Mouse (Mus musculus) forebrain, embryonic 12.5 days (tissue): Measurements from ENCODE around the gene Tbcd. TPM values are rescaled to one million over a fixed set of nuclear protein-coding genes. Genes with fewer than 3 reads are reported as not detected.

ENCODE experiments used
- ATAC-seq: fragments of 200-750 bp; cut with Nextera tagmentation; 2 replicates; pipeline ENCODE4 v1.8.0; 2017; ENCODE audit warnings: moderate TSS enrichment; ENCODE audit not compliant: low FRiP score
- H3K27ac ChIP-seq: fragments of 300-500 bp; sonication (generic); 2 replicates; pipeline ENCODE4 v1.5.1; 2016; ENCODE audit warnings: mild to moderate bottlenecking
- H3K27me3 ChIP-seq: fragments of 300-500 bp; sonication (generic); 2 replicates; pipeline ENCODE4 v1.6.1; 2016; ENCODE audit warnings: mild to moderate bottlenecking
- H3K36me3 ChIP-seq: fragments of 300-500 bp; sonication (generic); replicated peaks from 2 replicates; pipeline ENCODE4 v1.6.1; 2016; ENCODE audit warnings: mild to moderate bottlenecking
- H3K4me1 ChIP-seq: fragments of 300-500 bp; sonication (generic); 2 replicates; pipeline ENCODE4 v1.6.1; 2016
- H3K4me2 ChIP-seq: fragments of 300-500 bp; sonication (generic); 2 replicates; pipeline ENCODE4 v1.6.1; 2016; ENCODE audit warnings: mild to moderate bottlenecking, moderate library complexity
- H3K4me3 ChIP-seq: fragments of 300-500 bp; sonication (generic); replicated peaks from 2 replicates; pipeline ENCODE4 v1.5.1; 2016; ENCODE audit warnings: mild to moderate bottlenecking
- H3K9ac ChIP-seq: fragments of 300-500 bp; sonication (generic); 2 replicates; pipeline ENCODE4 v1.6.1; 2016; ENCODE audit warnings: mild to moderate bottlenecking
- H3K9me3 ChIP-seq: fragments of 300-500 bp; sonication (generic); 2 replicates; pipeline ENCODE4 v1.6.1; 2016
- WGBS: fragments of 180-500 bp; shearing (Covaris S2); methylation state at CpG from one replicate; pipeline ENCODE4 v1.1.7; 2016; 5-methylcytosine and 5-hydroxymethylcytosine counted together
- polyA plus RNA-seq: library from polyadenylated mRNA; unstranded; fragments of >200 nt; fragmentation: Nextera tagmentation; extraction: Ambion mirVana; gene quantifications from 2 replicates; pipeline ENCODE4 v1.2.1, GENCODE M21; 2016

Gene Tbcd
- polyA plus RNA-seq, 1 experiment from 2014 or later: 56.0 TPM

DNA sequence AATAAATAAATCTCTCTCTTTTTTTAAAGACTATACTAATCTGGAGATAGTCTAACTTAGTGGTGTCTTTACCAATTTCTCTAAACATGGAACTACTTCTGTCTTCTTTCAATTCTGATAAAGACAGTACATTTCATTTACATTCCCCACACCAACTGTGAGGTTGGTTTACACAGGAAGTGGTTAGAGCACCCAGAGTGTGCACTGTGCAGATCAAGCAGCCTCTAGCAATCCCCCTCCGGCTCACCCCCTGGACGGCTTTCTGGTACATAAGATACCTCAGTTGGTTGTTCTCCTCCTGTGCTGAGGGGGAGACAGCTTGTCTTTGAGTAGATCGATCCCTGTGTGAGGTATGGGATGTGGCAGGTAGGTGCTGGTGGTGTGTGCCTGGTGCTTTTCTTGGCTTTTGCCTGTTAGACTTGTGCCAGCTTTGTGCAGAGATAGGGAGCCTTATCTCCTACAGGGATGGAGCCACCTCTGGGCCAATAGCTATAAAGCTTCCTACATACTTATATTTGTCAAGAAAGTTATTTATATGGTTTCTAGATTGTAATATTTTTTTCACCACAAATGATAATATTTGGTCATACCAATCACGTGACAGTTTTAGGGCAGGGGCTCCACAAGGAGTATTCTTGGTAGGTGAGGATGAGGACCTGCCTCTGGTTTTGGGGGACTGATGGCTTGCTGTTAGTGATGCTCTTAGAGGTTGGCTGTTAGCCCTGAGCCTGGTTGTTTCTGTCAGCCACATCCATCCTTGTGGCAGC, 108.0 kb downstream of the Tbcd start:
- Histone ChIP-seq H3K27me3 (no peaks in the 10 kb centered on the region), H3K4me2 (no peak overlapping the region), H3K27ac (no peak overlapping the region), H3K36me3 (peaks cover 13% of the 10 kb centered on the region), H3K9me3 (no peaks in the 10 kb centered on the region), H3K9ac (no peak overlapping the region), H3K4me3 (no peak overlapping the region), H3K4me1 (no peaks in the 10 kb centered on the region)
- no peak for ATAC-seq
- 94% methylated on average over 4 of the region's 4 CpGs for WGBS

- no peak for ATAC-seq
- WGBS: 83% methylated on average over 7 of the region's 7 CpGs
Measured at GRCm38 (mm10) chr11:121560294-121560663, 108.5 kb downstream of the Tbcd start.

DNA sequence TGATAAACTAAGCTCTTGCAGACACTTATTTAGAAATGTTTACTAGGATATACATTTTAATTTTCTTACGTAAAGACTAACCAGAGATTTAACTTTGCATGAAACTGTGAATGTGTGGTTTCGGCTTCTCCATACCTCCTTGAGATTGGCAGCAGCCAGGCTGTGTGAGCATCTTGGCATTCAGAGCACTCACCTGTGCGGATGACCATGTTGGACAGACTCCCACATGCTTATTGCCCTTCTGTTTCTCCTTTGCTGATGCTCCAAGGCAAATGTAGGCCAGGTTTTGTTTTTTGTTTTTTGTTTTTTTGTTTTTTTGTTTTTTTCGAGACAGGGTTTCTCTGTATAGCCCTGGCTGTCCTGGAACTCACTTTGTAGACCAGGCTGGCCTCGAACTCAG, 111.6 kb downstream of the Tbcd start:
- WGBS: 94% methylated on average over 5 of the region's 5 CpGs
- Histone ChIP-seq H3K4me2 (no peak overlapping the region), H3K4me1 (no peaks in the 10 kb centered on the region), H3K4me3 (no peak overlapping the region), H3K9ac (no peak overlapping the region), H3K27ac (no peak overlapping the region), H3K36me3 (peaks cover 11% of the 10 kb centered on the region; the same call in 1 of the 2 replicates), H3K9me3 (no peaks in the 10 kb centered on the region), H3K27me3 (no peaks in the 10 kb centered on the region)
- ATAC-seq: no peak

More at GRCm38 (mm10) chr11:121560294-121560663, 108.5 kb downstream of the Tbcd start:
- no peaks in the 10 kb centered on the region for H3K9me3 ChIP-seq
- no peaks in the 10 kb centered on the region for H3K27me3 ChIP-seq
- no peak overlapping the region for H3K4me3 ChIP-seq
- peaks cover 16% of the 10 kb centered on the region for H3K36me3 ChIP-seq
- no peak overlapping the region for H3K9ac ChIP-seq
- H3K4me2 ChIP-seq: no peak overlapping the region
- H3K27ac ChIP-seq: no peak overlapping the region
- no peaks in the 10 kb centered on the region for H3K4me1 ChIP-seq

- Histone ChIP-seq H3K27ac (no peak overlapping the region), H3K4me3 (no peak overlapping the region), H3K27me3 (no peaks in the 10 kb centered on the region), H3K4me2 (no peak overlapping the region), H3K9me3 (no peaks in the 10 kb centered on the region), H3K4me1 (no peaks in the 10 kb centered on the region), H3K36me3 (peaks cover 11% of the 10 kb centered on the region; the same call in 1 of the 2 replicates), H3K9ac (no peak overlapping the region)
- 93% methylated on average over 4 of the region's 4 CpGs for WGBS
- no peak for ATAC-seq
Measured at GRCm38 (mm10) chr11:121564265-121564664, 112.5 kb downstream of the Tbcd start.

GRCm38 (mm10) chr11:121581856-121582255, 130.1 kb downstream of the Tbcd start:
- no peak overlapping the region for H3K4me3 ChIP-seq
- H3K9ac ChIP-seq: no peak overlapping the region
- H3K9me3 ChIP-seq: no peaks in the 10 kb centered on the region
- H3K4me2 ChIP-seq: no peak overlapping the region
- no peak overlapping the region for H3K27ac ChIP-seq
- ATAC-seq: no peak
- H3K36me3 ChIP-seq: peaks cover 16% of the 10 kb centered on the region
- no peaks in the 10 kb centered on the region for H3K4me1 ChIP-seq
- H3K27me3 ChIP-seq: no peaks in the 10 kb centered on the region

DNA sequence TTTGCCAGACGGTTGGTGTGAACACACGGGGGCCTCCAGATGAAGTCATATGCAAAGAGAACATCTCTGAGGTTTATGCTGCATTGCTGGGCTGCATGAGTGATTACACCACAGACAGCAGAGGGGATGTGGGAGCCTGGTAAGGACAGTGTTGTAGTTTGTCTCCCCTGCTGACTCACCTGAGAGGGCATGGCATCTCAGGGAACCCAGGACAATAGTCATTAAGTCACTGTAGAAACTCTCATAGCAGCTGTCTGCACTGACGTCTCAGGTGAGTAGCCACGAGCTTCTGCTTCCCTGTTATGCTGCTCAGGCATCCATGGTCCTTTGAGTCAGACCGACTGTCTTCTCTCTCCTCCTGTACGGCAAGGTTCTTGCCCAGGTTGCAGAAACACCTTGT, 145.5 kb downstream of the Tbcd start:
- H3K4me2 ChIP-seq: no peak overlapping the region
- H3K9ac ChIP-seq: no peak overlapping the region
- H3K4me1 ChIP-seq: no peaks in the 10 kb centered on the region; the same call in 1 of the 2 replicates
- H3K36me3 ChIP-seq: peaks cover 58% of the 10 kb centered on the region
- H3K27ac ChIP-seq: no peak overlapping the region
- no peak overlapping the region for H3K4me3 ChIP-seq
- no peaks in the 10 kb centered on the region for H3K27me3 ChIP-seq
- WGBS: 88% methylated on average over 6 of the region's 6 CpGs
- H3K9me3 ChIP-seq: no peaks in the 10 kb centered on the region
- ATAC-seq: no peak

- Histone ChIP-seq H3K27ac (no peak overlapping the region), H3K4me1 (no peaks in the 10 kb centered on the region; the same call in 1 of the 2 replicates), H3K27me3 (no peaks in the 10 kb centered on the region), H3K36me3 (peaks cover 71% of the 10 kb centered on the region), H3K4me3 (no peak overlapping the region), H3K9me3 (no peaks in the 10 kb centered on the region), H3K9ac (no peak overlapping the region), H3K4me2 (no peak overlapping the region)
- 83% methylated on average over 3 of the region's 3 CpGs for WGBS
- ATAC-seq: no peak
Measured at GRCm38 (mm10) chr11:121601422-121601821, 149.7 kb downstream of the Tbcd start.

GRCm38 (mm10) chr11:121605604-121606003, 153.9 kb downstream of the Tbcd start:
- no peak overlapping the region for H3K9ac ChIP-seq
- H3K4me3 ChIP-seq: no peak overlapping the region
- H3K27me3 ChIP-seq: no peaks in the 10 kb centered on the region
- no peaks in the 10 kb centered on the region for H3K4me1 ChIP-seq
- no peak for ATAC-seq
- no peak overlapping the region for H3K27ac ChIP-seq
- H3K4me2 ChIP-seq: no peak overlapping the region
- H3K9me3 ChIP-seq: no peaks in the 10 kb centered on the region
- H3K36me3 ChIP-seq: peaks cover 75% of the 10 kb centered on the region
- 92% methylated on average over 6 of the region's 6 CpGs for WGBS

DNA sequence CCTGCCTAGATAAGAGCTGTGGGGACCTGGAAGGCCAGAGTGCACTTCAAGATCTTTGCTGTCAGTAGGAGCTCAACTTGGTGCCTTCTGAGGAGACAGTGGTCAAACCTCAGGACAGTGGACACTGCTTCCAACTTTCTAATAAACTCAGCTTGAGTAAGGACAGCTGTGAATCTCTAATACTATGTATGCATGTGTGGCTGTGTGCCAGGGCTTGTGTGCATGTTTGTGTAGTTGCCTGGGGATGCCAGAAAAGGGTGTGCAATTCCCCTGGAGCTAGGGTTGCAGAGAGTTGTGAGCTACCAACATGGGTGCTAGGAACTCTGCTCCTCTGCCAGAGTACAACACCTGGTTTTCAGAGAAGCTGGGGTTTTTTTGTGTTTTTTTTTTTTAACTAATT, 159.2 kb downstream of the Tbcd start:
- H3K36me3 ChIP-seq: peaks cover 63% of the 10 kb centered on the region

DNA sequence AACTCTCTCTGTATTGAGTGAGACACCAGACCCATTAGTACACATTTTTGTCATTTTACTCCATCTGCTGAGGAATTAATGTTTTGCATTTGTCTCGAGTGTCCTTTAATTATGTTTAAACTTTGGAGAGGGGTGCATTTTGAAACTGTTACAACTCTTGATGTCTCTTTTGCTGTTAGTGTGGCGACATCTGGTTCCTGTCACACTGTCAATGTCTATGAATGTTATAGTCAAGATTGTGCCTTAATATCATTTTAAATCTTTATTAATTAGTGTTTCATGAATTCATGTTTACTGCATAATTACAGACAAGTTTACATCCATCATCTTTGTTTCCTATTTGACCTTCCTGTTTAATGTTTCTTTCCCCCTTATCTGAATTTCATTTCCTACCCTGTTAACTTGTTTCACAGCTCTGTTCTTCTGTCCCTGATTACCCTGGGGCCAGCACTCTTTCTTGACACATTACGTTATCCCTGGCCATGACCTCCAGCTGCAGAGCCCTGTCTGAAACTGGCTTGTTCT, 164.3 kb downstream of the Tbcd start:
- Histone ChIP-seq H3K27ac (no peak overlapping the region), H3K4me1 (no peaks in the 10 kb centered on the region), H3K4me3 (no peak overlapping the region), H3K36me3 (peaks cover 68% of the 10 kb centered on the region), H3K4me2 (no peak overlapping the region), H3K27me3 (no peaks in the 10 kb centered on the region), H3K9me3 (no peaks in the 10 kb centered on the region), H3K9ac (no peak overlapping the region)
- no peak for ATAC-seq
- WGBS: 87% methylated on average over 3 of the region's 3 CpGs

More for the DNA sequence above, 159.2 kb downstream of the Tbcd start:
- no peak overlapping the region for H3K27ac ChIP-seq
- no peaks in the 10 kb centered on the region for H3K4me1 ChIP-seq
- no peaks in the 10 kb centered on the region for H3K9me3 ChIP-seq
- no peak overlapping the region for H3K9ac ChIP-seq
- no peak overlapping the region for H3K4me3 ChIP-seq
- no peak for ATAC-seq
- H3K27me3 ChIP-seq: no peaks in the 10 kb centered on the region
- no peak overlapping the region for H3K4me2 ChIP-seq

- Histone ChIP-seq H3K4me2 (no peak overlapping the region), H3K9ac (no peak overlapping the region), H3K4me1 (no peaks in the 10 kb centered on the region), H3K27me3 (no peaks in the 10 kb centered on the region), H3K4me3 (no peak overlapping the region), H3K9me3 (no peaks in the 10 kb centered on the region), H3K36me3 (peaks cover 65% of the 10 kb centered on the region), H3K27ac (no peak overlapping the region)
- no peak for ATAC-seq
Measured at GRCm38 (mm10) chr11:121616501-121616900, 164.8 kb downstream of the Tbcd start.

GRCm38 (mm10) chr11:121617371-121617770, 165.6 kb downstream of the Tbcd start:
- no peak overlapping the region for H3K27ac ChIP-seq
- no peak for ATAC-seq
- no peak overlapping the region for H3K9ac ChIP-seq
- peaks cover 71% of the 10 kb centered on the region for H3K36me3 ChIP-seq
- H3K9me3 ChIP-seq: no peaks in the 10 kb centered on the region
- no peaks in the 10 kb centered on the region for H3K4me1 ChIP-seq
- H3K27me3 ChIP-seq: no peaks in the 10 kb centered on the region
- 89% methylated on average over 1 of the region's 1 CpGs for WGBS
- H3K4me2 ChIP-seq: no peak overlapping the region
- H3K4me3 ChIP-seq: no peak overlapping the region

GRCm38 (mm10) chr11:121625007-121625406, 173.3 kb downstream of the Tbcd start:
- Histone ChIP-seq H3K36me3 (peaks cover 30% of the 10 kb centered on the region), H3K9me3 (no peaks in the 10 kb centered on the region), H3K4me2 (no peak overlapping the region), H3K27me3 (no peaks in the 10 kb centered on the region), H3K27ac (no peak overlapping the region), H3K4me1 (no peaks in the 10 kb centered on the region), H3K9ac (no peak overlapping the region), H3K4me3 (no peak overlapping the region)
- no peak for ATAC-seq
- 88% methylated on average over 4 of the region's 4 CpGs for WGBS
